Mouse (Mus musculus) hindbrain, embryonic 10.5 days (tissue): ENCODE measurements around the gene Nop9. TPM values are rescaled to one million over a fixed set of nuclear protein-coding genes. Genes with fewer than 3 reads are reported as not detected.
A peak's percentile ranks its signal among the peaks of the same experiment; 100 is the strongest.

Source experiments
- DNase-seq: peaks from one replicate; pipeline ENCODE4 v3.0.0-alpha.2; 2017; ENCODE audit warnings: low spot score
- H3K27ac ChIP-seq: fragments of 300-500 bp; sonication (generic); 2 replicates; pipeline ENCODE4 v1.5.1; 2016; ENCODE audit warnings: mild to moderate bottlenecking, moderate library complexity
- H3K27me3 ChIP-seq: fragments of 300-500 bp; sonication (generic); 2 replicates; pipeline ENCODE4 v1.6.1; 2016; ENCODE audit warnings: mild to moderate bottlenecking; ENCODE audit not compliant: poor library complexity, insufficient read depth, severe bottlenecking
- H3K36me3 ChIP-seq: fragments of 300-500 bp; sonication (generic); 2 replicates; pipeline ENCODE4 v1.6.1; 2016; ENCODE audit warnings: mild to moderate bottlenecking, moderate library complexity
- H3K4me1 ChIP-seq: fragments of 300-500 bp; sonication (generic); replicated peaks from 2 replicates; pipeline ENCODE4 v1.6.1; 2016; ENCODE audit warnings: mild to moderate bottlenecking
- H3K4me3 ChIP-seq: fragments of 300-500 bp; sonication (generic); 2 replicates; pipeline ENCODE4 v1.5.1; 2016; ENCODE audit warnings: mild to moderate bottlenecking, moderate library complexity
- H3K9me3 ChIP-seq: fragments of 300-500 bp; sonication (generic); 2 replicates; pipeline ENCODE4 v1.6.1; 2016; ENCODE audit warnings: mild to moderate bottlenecking, moderate library complexity
- WGBS: fragments of 180-500 bp; shearing (Covaris S2); methylation state at CpG from one replicate; pipeline ENCODE4 v1.1.7; 2016; 5-methylcytosine and 5-hydroxymethylcytosine counted together
- polyA plus RNA-seq: library from polyadenylated mRNA; unstranded; fragments of >200 nt; fragmentation: Nextera tagmentation; extraction: Ambion mirVana; gene quantifications from 2 replicates; pipeline ENCODE4 v1.2.1, GENCODE M21; 2016

Gene Nop9
- polyA plus RNA-seq, 1 experiment from 2014 or later: 56.5 TPM

- Histone ChIP-seq H3K27me3 (peaks cover 70% of the 10 kb centered on the region), H3K36me3 (no peaks in the 10 kb centered on the region), H3K4me3 (peak overlapping the region; percentile 65), H3K4me1 (peaks cover 19% of the 10 kb centered on the region), H3K27ac (peak overlapping the region; percentile 85), H3K9me3 (no peaks in the 10 kb centered on the region)
- WGBS: under 1% methylated on average over 77 of the region's 77 CpGs
- peak; percentile 73 for DNase-seq
These were observed 16.7 kb downstream of the Nop9 start for GRCm38 (mm10) chr14:55762001-55762821.

DNA sequence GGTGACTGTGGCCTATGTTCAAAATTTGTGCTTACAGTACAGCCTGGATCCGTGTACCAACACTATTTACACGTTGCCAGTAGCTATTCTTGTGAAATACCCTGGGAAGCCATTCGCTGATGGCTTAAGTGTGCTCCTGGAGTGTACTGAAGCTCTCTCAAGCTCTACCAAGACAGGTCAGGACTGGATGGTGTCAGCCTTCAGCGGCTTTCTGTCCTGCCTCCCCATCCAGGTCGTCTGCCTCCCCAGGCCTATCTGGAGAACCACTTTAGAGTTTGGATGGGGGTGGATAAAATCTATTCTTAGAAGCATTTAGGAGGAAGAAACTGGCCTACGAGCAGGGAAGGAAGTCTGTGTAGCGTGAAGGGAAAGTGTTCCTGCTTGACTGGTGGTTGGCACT, 17.7 kb downstream of the Nop9 start:
- H3K27me3 ChIP-seq: peaks cover 79% of the 10 kb centered on the region
- H3K9me3 ChIP-seq: no peaks in the 10 kb centered on the region
- whole genome bisulfite sequencing: 57% methylated on average over 7 of the region's 7 CpGs
- H3K4me3 ChIP-seq: peak overlapping the region; percentile 65; the same call in 1 of the 2 replicates
- DNase-seq: no peak
- H3K27ac ChIP-seq: 0 out of 2 replicates have a peak overlapping the region, but pooled peaks have one; percentile 85
- H3K4me1 ChIP-seq: peaks cover 29% of the 10 kb centered on the region
- H3K36me3 ChIP-seq: no peaks in the 10 kb centered on the region

- H3K27ac ChIP-seq: no peak within 1 kb of the TSS
- no peak for DNase-seq
- H3K4me1 ChIP-seq: peaks cover 30% of the 10 kb centered on the region
- H3K9me3 ChIP-seq: no peaks in the 10 kb centered on the region
- peaks cover 97% of the 10 kb centered on the region for H3K27me3 ChIP-seq
- H3K36me3 ChIP-seq: no peaks in the 10 kb centered on the region
- 74% methylated on average over 4 of the region's 4 CpGs for WGBS
- H3K4me3 ChIP-seq: no peak within 1 kb of the TSS
These were observed 20.2 kb downstream of the Nop9 start, which contains the start of gene Ltb4r1 for GRCm38 (mm10) chr14:55765696-55766095. Gene Ltb4r1, plus strand, starts transcription at chr14:55765962.

GRCm38 (mm10) chr14:55767519-55768414, 22.3 kb downstream of the Nop9 start:
- H3K36me3 ChIP-seq: no peaks in the 10 kb centered on the region
- no peaks in the 10 kb centered on the region for H3K9me3 ChIP-seq
- 12% methylated on average over 52 of the region's 52 CpGs for WGBS
- peaks cover 16% of the 10 kb centered on the region for H3K4me1 ChIP-seq
- peak overlapping the region; percentile 52 for H3K4me3 ChIP-seq
- peak; percentile 75 for DNase-seq
- H3K27ac ChIP-seq: peak overlapping the region; percentile 64
- H3K27me3 ChIP-seq: peaks cover 85% of the 10 kb centered on the region

DNA sequence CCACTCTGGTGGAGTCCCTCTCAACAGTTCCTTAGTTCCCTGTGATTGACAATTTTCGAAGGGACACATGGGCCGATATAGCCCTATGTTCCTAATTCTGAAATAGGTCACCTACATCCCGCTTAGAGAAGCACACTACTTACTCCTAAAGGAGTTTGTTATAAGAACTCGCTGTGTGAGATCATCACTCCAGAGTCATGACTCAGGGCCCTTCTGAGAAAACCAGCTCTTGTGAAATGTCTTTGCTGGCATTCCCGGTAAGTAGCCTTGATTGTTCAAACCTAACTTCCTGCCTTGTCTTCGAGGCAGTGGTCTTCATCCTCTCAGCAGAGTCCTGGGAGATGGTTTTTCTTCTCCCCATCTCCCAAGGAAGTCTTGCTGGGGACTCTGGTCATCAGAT, 23.1 kb downstream of the Nop9 start:
- Histone ChIP-seq H3K9me3 (no peaks in the 10 kb centered on the region), H3K4me3 (no peak overlapping the region), H3K27me3 (peaks cover 82% of the 10 kb centered on the region), H3K27ac (no peak overlapping the region), H3K4me1 (peaks cover 13% of the 10 kb centered on the region), H3K36me3 (no peaks in the 10 kb centered on the region)
- DNase-seq: no peak
- 86% methylated on average over 6 of the region's 6 CpGs for WGBS

GRCm38 (mm10) chr14:55769087-55769703, 23.7 kb downstream of the Nop9 start:
- no peaks in the 10 kb centered on the region for H3K9me3 ChIP-seq
- no peak for DNase-seq
- H3K27me3 ChIP-seq: peaks cover 80% of the 10 kb centered on the region
- H3K4me1 ChIP-seq: peaks cover 13% of the 10 kb centered on the region
- no peak overlapping the region for H3K27ac ChIP-seq
- H3K4me3 ChIP-seq: no peak overlapping the region
- 74% methylated on average over 16 of the region's 16 CpGs for WGBS
- H3K36me3 ChIP-seq: no peaks in the 10 kb centered on the region

- Histone ChIP-seq H3K4me1 (peaks cover 21% of the 10 kb centered on the region), H3K4me3 (no peak overlapping the region), H3K9me3 (no peaks in the 10 kb centered on the region), H3K27me3 (peaks cover 38% of the 10 kb centered on the region), H3K36me3 (no peaks in the 10 kb centered on the region), H3K27ac (no peak overlapping the region)
- no peak for DNase-seq
- 64% methylated on average over 7 of the region's 7 CpGs for WGBS
These were observed 31.2 kb downstream of the Nop9 start for GRCm38 (mm10) chr14:55776711-55777110.

DNA sequence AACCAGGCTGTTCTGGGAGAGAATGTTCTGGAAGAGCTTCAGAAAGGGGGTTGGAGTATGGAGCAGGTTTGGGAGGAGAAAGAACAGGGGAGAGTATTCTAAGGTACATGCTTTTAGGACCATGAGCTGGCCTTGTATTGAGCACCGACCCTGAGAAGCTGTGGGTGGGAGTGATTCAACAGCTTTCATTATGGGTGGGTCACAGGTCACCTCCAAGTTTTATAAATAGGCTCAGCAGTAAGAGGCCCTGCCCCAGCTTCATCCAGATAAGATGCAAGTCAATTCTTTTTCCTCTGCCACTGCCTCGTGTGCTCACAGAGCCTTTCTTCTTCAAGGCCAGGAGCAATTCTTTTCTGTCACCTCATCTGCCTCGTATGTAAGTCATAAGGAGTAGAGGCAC, 31.7 kb downstream of the Nop9 start:
- WGBS: 42% methylated on average over 3 of the region's 3 CpGs
- Histone ChIP-seq H3K27me3 (peaks cover 40% of the 10 kb centered on the region), H3K27ac (no peak overlapping the region), H3K4me3 (no peak overlapping the region), H3K4me1 (peaks cover 24% of the 10 kb centered on the region), H3K9me3 (no peaks in the 10 kb centered on the region), H3K36me3 (no peaks in the 10 kb centered on the region)
- DNase-seq: no peak

- H3K36me3 ChIP-seq: no peaks in the 10 kb centered on the region
- peaks cover 30% of the 10 kb centered on the region for H3K4me1 ChIP-seq
- H3K27ac ChIP-seq: no peak overlapping the region
- H3K4me3 ChIP-seq: no peak overlapping the region
- 89% methylated on average over 11 of the region's 11 CpGs for WGBS
- no peak for DNase-seq
- H3K27me3 ChIP-seq: peaks cover 44% of the 10 kb centered on the region
- H3K9me3 ChIP-seq: no peaks in the 10 kb centered on the region
These were observed 32.3 kb downstream of the Nop9 start for GRCm38 (mm10) chr14:55777806-55778205.

DNA sequence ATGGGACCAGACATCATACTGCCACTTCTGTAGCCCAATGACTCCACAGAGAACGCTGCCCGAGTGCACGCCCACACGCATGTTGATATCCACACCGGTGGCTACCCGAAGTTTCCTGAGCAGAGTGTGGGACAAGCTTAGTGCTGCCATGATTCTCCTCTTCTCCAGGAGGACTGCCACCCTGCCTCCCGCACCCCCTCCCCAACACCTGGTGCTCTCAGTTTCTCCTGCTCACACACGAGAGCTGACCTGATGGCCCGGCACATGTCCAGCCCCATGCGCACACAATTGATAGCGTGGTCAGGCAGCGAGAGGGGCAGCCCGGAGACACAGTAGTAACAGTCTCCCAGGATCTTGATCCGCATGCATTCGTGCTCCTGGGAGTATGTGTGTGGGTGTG, 33.2 kb downstream of the Nop9 start:
- DNase-seq: no peak
- no peak overlapping the region for H3K4me3 ChIP-seq
- H3K4me1 ChIP-seq: peaks cover 38% of the 10 kb centered on the region
- WGBS: 90% methylated on average over 15 of the region's 15 CpGs
- H3K27me3 ChIP-seq: peaks cover 47% of the 10 kb centered on the region
- H3K36me3 ChIP-seq: no peaks in the 10 kb centered on the region
- H3K9me3 ChIP-seq: no peaks in the 10 kb centered on the region
- no peak overlapping the region for H3K27ac ChIP-seq

GRCm38 (mm10) chr14:55779656-55780055, 34.2 kb downstream of the Nop9 start:
- Histone ChIP-seq H3K36me3 (no peaks in the 10 kb centered on the region), H3K4me1 (peaks cover 43% of the 10 kb centered on the region), H3K27me3 (peaks cover 54% of the 10 kb centered on the region), H3K9me3 (no peaks in the 10 kb centered on the region), H3K27ac (no peak overlapping the region), H3K4me3 (no peak overlapping the region)
- WGBS: 66% methylated on average over 16 of the region's 16 CpGs
- DNase-seq: no peak

DNA sequence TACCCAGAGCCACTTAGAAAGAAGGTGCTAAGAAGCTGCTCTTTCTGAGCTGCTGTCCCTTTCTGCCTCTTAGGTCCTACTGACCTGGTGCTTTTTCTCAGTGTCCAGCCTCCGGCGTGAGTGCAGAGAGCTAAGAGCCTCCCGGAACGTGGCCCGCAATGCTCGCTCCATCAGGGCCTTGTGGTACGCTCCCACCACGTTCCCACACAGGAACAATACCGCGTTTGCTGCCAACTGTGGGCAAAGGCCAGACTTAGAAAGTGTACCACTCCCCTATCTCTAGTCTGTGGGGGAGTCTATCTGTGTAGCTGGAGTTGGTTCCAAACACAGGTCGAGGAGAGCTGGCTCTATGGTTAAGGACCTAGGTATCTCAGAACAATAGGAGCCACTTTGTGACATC, 35.2 kb downstream of the Nop9 start:
- no peaks in the 10 kb centered on the region for H3K9me3 ChIP-seq
- H3K36me3 ChIP-seq: no peaks in the 10 kb centered on the region
- no peak for DNase-seq
- no peak overlapping the region for H3K4me3 ChIP-seq
- no peak overlapping the region for H3K27ac ChIP-seq
- H3K27me3 ChIP-seq: peaks cover 64% of the 10 kb centered on the region
- WGBS: 79% methylated on average over 11 of the region's 11 CpGs
- H3K4me1 ChIP-seq: peaks cover 43% of the 10 kb centered on the region
